Mouse (Mus musculus) bone marrow, adult 2 months (tissue): ENCODE results near the gene Pdk2.

Experiments used
- CTCF ChIP-seq: fragments of 200-500 bp; IDR thresholded peaks from 2 replicates; pipeline ENCODE4 v1.5.1; 2011; ENCODE audit warnings: low read length, control low read depth; ENCODE audit not compliant: control insufficient read depth, insufficient read depth
- POLR2A ChIP-seq: fragments of 200-500 bp; IDR thresholded peaks from 2 replicates; pipeline ENCODE4 v1.6.1; 2011; ENCODE audit warnings: low read depth, mild to moderate bottlenecking, control low read depth, low read length, borderline replicate concordance; ENCODE audit not compliant: control insufficient read depth

DNA sequence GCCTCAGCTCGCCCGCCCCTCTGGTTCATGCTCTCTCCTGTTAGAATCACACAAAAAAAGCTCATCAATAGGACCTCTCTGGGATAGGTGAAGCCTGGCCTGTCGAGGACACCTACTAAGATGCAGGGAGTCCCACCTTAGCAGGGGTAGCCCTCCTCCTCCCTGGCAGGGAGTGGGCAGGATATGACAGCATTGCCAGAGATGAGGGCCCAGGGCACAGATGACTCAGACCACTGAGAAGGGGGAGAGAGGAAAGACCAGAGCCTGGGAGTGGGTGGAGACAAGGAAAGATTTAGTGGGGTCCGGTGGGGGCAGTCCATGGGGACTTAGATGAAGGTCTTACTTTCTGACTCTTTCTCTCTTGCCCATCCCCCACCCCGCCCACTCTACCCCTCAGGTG is 45.1 kb upstream of the Pdk2 start:
- TF ChIP-seq POLR2A (no peak), CTCF (no peak)
